Mouse (Mus musculus) kidney, postnatal 36 days (tissue): Measurements from ENCODE around the gene Bcl7c.
"Not testable (repeated sequence)": the region's sequence is repeated elsewhere in the genome, so short reads cannot be mapped to it uniquely, and the experiment has no call there.

Source experiments
- DNase-seq, 2 experiments: peaks; one replicate each; pipeline ENCODE4 v3.0.0; 2021 to 2022; ENCODE audit warnings: mixed read lengths in 2 of 2

The Bcl7c gene

DNA sequence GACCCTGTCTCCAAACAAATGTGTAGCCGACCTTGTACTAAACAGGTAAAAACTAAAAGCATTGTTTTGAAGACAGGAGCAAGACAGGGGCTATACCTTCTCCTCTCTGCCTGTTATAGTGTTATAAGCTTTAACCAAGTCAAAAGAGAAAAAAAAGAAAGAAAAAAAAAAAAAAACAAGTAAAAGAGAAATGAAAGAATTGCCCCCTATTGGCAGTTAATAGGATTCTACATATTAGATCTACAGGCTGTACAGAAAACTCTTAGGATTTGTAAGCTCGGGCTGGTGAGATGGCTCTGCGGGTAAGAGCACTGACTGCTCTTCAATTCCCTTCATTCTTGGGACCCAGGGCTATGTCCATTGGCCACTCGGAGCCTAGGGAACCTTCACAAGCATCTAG, 66.5 kb downstream of the Bcl7c start:
- DNase-seq: no peak

DNA sequence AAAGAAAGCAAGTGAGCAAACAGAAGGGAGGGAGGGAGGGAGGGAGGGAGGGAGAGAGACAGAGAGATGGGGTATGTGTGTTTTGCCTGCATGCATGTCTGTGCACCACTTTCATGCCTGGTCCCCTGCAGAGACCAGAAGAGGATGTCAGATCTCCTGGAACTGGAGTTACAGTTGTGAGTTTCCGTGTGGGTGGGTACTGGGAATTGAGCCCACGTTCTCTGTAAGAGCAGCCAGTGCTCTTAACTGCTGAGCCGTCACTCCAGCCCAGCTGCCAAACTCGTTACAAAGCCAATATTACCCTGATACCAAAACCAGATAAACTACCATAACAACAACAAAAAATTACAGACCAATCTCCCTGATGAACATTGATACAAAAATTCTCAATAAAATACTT, 67.5 kb downstream of the Bcl7c start:
- DNase-seq: no peak

GRCm38 (mm10) chr7:127636963-127637362, 71.8 kb downstream of the Bcl7c start:
- DNase-seq: peak; percentile 77 to 88

GRCm38 (mm10) chr7:127631416-127631815, 77.3 kb downstream of the Bcl7c start:
- no peak for DNase-seq

- no peak for DNase-seq
Measured at GRCm38 (mm10) chr7:127628646-127629045, 80.1 kb downstream of the Bcl7c start.

GRCm38 (mm10) chr7:127626471-127626870, 82.3 kb downstream of the Bcl7c start:
- no peak for DNase-seq

DNA sequence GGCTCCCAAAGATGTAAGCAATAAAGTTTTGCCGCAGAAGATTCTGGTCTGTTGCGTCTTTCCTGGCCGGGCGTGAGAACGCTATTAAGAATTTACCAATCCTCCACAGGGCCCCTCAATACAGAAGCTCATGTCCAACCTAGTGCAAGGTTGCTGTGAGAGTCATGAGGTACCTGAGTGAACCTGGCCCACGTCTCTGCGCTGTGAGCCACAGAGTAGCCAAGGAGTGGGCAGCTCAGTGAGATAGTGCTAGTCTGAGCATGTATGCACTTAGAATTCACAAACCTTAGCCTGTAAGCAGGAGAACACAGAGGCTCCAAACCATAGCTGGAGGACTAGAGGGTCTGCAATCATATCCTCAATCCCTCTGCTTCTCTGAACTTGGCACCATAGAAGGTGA, 82.7 kb downstream of the Bcl7c start:
- no peak for DNase-seq

DNA sequence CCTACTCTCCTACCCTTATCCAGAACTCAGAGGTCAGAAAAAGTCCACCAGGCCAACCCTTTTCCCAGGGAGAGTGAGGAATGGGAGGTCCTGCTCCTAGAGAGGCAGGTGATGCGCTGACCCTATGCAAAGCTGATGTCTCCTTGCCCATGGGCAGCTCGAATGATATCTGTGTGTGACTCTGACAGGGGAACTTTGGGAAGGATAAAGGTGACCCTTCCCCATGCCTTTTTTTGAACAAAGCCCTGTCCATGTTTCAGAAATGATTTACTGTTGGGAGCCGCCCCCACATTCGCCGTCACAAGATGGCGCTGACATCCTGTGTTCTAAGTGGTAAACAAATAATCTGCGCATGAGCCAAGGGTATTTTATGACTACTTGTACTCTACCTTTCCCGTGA, 90.3 kb downstream of the Bcl7c start:
- not testable (repeated sequence) for DNase-seq

- DNase-seq: no peak
Measured at GRCm38 (mm10) chr7:127617962-127618361, 90.8 kb downstream of the Bcl7c start.

GRCm38 (mm10) chr7:127616881-127617280, 91.9 kb downstream of the Bcl7c start:
- no peak for DNase-seq

GRCm38 (mm10) chr7:127616336-127616735, 92.4 kb downstream of the Bcl7c start:
- no peak for DNase-seq

DNA sequence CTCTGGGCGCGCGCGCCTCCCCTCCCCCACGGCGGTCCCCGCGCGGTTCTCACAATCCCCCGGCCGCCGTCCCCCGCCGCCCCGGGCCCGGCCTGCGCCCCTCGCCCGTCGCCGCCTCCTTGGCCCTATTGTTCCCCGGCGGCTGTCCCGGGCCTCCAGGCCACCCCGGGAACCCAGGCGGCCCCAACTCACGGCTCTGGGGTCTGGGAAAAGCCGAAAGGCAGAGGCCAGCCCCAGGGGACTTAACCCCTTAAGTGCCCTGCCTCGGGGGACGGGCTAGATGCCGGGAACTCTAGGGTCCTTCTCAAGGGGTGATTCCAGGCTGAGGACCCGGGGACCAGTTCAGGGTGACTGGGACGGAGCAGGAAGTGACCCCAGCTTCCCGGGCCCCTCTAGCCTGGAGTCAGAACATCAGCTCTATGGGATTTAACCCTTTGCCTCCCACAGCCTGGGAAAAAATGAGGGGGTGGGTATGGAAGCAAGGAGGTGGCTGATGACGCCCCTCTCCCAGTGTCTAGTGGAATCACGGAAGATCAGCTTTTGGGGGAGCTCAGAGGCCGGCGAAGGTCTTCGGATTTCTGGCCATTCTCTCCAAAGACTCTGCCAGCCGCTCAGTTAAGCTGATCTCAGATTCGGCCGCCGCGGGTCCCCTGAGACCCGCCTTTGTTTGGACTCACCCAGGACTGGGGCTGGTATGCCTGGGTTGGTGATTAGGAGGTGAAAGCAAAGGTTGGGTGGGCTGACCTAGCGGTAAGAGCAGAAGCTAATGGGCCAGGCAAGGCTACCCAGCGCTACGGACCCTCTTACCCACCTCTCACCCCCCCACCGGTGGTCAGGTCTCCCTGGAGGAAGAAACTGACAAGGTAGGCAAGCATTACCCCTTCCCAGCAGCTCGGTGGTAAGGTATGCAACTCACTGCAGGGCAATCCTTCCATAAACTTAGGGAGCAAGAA, 93.6 kb downstream of the Bcl7c start, which contains the start of gene Zfp629:
Gene Zfp629, minus strand, starts transcription at position 907 of the 953 bp plus-strand sequence.
- DNase-seq: peak; percentile 72 to 76

GRCm38 (mm10) chr7:127614511-127614890, 94.2 kb downstream of the Bcl7c start:
- DNase-seq: peak; percentile 69 to 87

DNA sequence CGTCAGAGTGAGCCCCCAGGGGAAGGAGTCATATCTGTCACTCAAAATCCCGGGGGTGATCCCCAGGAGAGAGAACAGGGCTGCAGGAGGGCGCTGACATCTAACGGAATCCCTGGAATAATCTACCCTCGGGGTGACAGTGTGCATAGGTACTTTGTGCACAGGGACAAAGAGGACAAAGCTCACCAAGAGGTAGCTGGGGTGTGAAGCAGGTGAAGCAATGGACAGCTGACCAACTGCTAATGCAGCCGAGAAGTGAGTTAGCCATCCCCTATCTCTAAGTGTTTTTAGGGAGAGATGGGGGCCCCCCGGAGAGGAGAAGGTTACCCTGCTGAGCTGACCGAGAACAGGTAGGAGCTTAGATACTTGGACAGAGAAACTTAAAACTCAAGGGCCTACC, 94.6 kb downstream of the Bcl7c start:
- peak; percentile 27 to 41 for DNase-seq

GRCm38 (mm10) chr7:127613501-127613900, 95.2 kb downstream of the Bcl7c start:
- peak; percentile 44 for DNase-seq

DNA sequence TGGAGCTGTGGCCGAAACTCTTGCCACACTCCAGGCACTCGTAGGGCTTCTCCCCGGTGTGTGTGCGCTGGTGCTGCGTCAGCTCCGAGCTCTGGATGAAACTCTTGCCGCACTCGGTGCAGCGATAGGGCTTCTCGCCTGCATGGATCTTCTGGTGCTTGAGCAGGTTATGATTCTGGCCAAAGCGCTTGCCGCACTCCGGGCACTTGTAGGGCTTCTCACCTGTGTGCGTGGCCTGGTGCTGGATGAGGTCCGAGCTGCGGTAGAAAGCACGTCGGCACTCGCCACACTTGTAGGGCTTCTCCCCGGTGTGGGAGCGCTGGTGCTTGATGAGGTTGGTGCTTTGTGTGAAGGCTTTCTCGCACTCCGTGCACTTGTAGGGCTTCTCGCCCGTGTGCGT, 97.2 kb downstream of the Bcl7c start:
- no peak for DNase-seq
